Mouse (Mus musculus): ENCODE results near the gene Parp11.

DNA sequence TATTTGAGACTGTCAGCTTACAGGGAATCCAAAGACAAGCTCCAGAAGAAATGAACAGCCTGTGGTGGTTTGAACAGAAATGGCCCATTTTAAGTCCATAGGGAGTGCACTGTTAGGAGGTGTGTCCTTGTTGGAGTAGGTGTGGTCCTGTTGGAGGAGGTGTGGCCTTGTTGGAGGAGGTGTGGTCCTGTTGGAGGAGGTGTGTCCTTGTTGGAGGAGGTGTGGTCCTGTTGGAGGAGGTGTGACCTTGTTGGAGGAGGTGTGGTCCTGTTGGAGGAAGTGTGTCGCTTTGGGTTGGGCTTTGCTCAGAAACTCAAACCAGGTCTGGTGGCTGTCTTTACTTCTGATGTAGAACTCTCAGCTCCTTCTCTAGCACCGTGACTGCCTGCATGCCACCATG lies 48.6 kb upstream of the Parp11 start:
- no peak for TF ChIP-seq CTCF (IDR thresholded peaks at IDR 0.05; ENCODE audit: control insufficient read depth, insufficient read depth, low read length)
- TF ChIP-seq POLR2A (IDR thresholded peaks at IDR 0.05; ENCODE audit: borderline replicate concordance, control insufficient read depth, low read depth, low read length) = no peak

Measured in bone marrow, adult 2 months (tissue).